Mouse (Mus musculus): ENCODE data around the gene Pah. TPM values are rescaled to one million over a fixed set of nuclear protein-coding genes. Genes with fewer than 3 reads are reported as not detected.

Pah gene
- polyA plus RNA-seq, 1 experiment from 2014 or later: not detected

DNA sequence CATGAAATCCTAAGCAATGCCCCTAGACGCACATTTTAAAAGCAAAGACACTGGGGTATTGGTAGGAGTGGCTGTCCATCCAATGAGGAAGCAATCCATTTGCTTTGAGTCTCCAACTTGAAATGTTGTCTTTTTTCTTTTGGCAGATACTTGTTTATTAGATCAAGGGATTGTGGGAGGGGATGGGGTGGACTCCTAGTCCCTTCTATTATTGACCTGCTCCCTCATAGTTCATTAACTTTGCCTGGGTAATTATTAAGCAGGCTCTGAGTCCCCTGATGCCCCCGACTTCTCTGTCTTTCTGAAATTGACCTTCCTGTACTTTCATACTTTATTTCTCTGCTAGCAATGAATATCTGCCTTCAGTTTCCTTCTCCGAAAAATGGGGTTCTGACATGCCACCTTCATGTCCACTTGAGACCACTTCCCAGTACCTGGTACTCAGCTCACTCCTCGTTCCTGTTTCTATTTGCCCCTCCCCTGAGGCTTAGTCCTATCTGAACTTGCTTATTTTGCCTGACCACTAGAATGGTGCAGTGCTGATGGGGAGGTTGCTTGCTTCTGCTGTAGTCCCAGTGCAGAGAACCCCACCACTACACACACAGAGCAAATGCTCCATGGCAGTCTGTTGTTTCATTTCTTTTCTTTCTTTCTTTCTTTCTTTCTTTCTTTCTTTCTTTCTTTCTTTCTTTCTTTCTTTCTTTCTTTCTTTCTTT, 1.0 kb upstream of the Pah start:
- ATAC-seq (ENCODE audit: low read depth) (no peak), DNase-seq (ENCODE audit: low spot score) (no peak)
- no peak overlapping the region for H3K4me2 ChIP-seq (ENCODE audit: low read depth, low read length)
- 74% methylated on average over 4 of the region's 4 CpGs for WGBS
- no peaks in the 10 kb centered on the region for H3K36me3 ChIP-seq (ENCODE audit: control insufficient read depth, insufficient read depth, low read length)
- H3K27me3 ChIP-seq (replicated peaks; ENCODE audit: control insufficient read depth, insufficient read depth, low read length): no peaks in the 10 kb centered on the region
- no peaks in the 10 kb centered on the region for H3K9me3 ChIP-seq (ENCODE audit: control insufficient read depth, low read length)
- no peak overlapping the region for H3K4me3 ChIP-seq (ENCODE audit: low read depth, low read length)
- H3K9ac ChIP-seq (ENCODE audit: low read depth, low read length): no peak overlapping the region
- no peaks in the 10 kb centered on the region for H3K4me1 ChIP-seq (ENCODE audit: control insufficient read depth, insufficient read depth, low read length)
- no peak overlapping the region for H3K27ac ChIP-seq (replicated peaks; ENCODE audit: low read depth, low read length)

DNA sequence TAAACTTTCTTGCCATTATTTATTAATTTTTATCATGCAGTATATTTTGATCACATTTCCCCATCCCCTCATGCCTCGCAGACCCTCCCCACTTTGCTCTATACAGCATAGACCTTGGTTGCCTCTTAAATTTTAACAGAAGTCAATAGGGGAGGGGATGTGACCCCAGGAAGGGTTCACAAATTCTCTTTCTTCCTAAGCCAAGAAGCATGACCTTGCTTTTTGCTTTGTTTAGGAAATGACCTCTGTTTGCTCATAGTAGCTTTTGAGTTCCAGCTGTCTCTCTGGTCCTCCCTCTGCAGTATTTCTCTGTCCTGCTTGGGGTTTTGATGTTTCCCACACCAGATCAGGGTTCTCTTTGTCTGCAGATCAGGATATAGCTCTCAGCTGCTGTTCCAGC, 12.6 kb downstream of the Pah start:
- no peak overlapping the region for H3K9ac ChIP-seq (ENCODE audit: low read depth, low read length)
- H3K36me3 ChIP-seq (ENCODE audit: control insufficient read depth, insufficient read depth, low read length): no peaks in the 10 kb centered on the region
- no peaks in the 10 kb centered on the region for H3K4me1 ChIP-seq (ENCODE audit: control insufficient read depth, insufficient read depth, low read length)
- DNase-seq (ENCODE audit: low spot score) (no peak), ATAC-seq (ENCODE audit: low read depth) (no peak)
- H3K27me3 ChIP-seq (replicated peaks; ENCODE audit: control insufficient read depth, insufficient read depth, low read length): no peaks in the 10 kb centered on the region
- no peak overlapping the region for H3K4me3 ChIP-seq (ENCODE audit: low read depth, low read length)
- no peaks in the 10 kb centered on the region for H3K9me3 ChIP-seq (ENCODE audit: control insufficient read depth, low read length)
- H3K27ac ChIP-seq (replicated peaks; ENCODE audit: low read depth, low read length): no peak overlapping the region
- no peak overlapping the region for H3K4me2 ChIP-seq (ENCODE audit: low read depth, low read length)
- WGBS: 82% methylated on average over 1 of the region's 1 CpGs

DNA sequence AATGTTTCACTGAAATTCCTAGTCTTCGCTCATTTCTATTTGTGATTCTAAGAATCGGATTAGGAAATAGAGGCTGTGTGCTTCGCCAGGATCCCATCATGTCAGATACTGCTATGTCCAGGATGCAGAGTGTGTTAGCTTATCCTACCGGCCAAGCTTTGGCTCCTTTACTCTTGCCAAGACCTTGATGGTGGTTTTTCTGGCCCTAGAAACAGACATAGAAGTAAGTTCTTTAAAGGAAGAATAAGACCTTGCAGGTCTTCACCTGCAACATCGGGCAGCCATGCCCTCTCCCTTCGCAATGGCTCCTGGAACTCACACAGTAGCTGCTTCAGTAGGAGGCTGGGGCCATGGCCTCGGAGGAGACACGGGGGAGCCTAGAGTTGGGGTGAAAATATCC, 24.2 kb downstream of the Pah start:
- Histone ChIP-seq H3K4me1 (ENCODE audit: control insufficient read depth, insufficient read depth, low read length) (no peaks in the 10 kb centered on the region), H3K4me2 (ENCODE audit: low read depth, low read length) (no peak overlapping the region), H3K9ac (ENCODE audit: low read depth, low read length) (no peak overlapping the region), H3K27ac (replicated peaks; ENCODE audit: low read depth, low read length) (no peak overlapping the region), H3K4me3 (ENCODE audit: low read depth, low read length) (no peak overlapping the region), H3K9me3 (ENCODE audit: control insufficient read depth, low read length) (no peaks in the 10 kb centered on the region), H3K27me3 (replicated peaks; ENCODE audit: control insufficient read depth, insufficient read depth, low read length) (no peaks in the 10 kb centered on the region), H3K36me3 (ENCODE audit: control insufficient read depth, insufficient read depth, low read length) (no peaks in the 10 kb centered on the region)
- 88% methylated on average over 8 of the region's 8 CpGs for WGBS
- DNase-seq (ENCODE audit: low spot score): no peak
- no peak for ATAC-seq (ENCODE audit: low read depth)

DNA sequence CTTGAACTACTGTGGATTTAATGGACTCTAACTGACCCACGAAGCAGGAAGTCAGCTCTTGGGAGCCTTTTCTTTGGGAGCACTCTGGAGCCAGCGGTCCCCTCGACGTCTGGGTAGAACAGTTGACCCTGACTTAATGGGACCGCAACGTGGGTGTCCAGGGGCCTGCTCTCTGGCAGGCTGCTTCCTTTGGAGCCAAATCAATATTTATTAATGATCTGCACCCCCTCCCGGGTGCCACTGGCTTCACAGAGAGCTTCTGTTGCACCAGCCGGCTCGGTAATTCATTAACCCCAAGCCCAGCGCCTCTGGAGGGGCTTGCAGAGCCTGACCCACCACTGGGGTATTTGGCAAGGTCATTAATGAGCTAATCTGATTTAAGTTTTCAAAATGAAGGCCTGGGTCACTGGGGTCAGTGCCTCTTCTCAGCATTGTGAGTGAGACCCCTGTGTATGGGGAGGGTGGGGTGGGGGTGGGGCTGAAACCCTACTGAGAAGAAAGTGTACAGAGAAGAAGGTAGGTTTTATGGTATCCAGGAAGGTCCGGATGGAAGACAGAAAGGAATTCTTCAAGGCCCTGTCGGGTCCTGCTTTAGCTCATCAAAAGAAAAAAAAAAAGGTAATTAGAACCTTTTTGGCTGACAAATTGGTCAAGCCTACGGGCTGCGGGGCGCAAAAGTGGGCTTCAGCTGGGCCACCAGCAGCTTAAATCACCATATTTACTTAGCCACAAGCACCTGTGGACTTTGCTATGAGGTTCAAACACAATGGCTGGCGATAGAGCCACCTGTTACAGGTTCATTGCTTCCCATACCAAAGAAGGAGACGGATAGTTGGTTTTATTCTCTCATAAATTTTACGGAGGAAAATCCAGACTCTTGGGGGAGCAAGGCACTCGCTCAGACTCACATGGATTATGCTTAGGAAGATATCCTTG, 25.0 kb downstream of the Pah start:
- Histone ChIP-seq H3K9me3 (ENCODE audit: control insufficient read depth, low read length) (no peaks in the 10 kb centered on the region), H3K4me3 (ENCODE audit: low read depth, low read length) (no peak overlapping the region), H3K9ac (ENCODE audit: low read depth, low read length) (no peak overlapping the region), H3K4me1 (ENCODE audit: control insufficient read depth, insufficient read depth, low read length) (no peaks in the 10 kb centered on the region), H3K36me3 (ENCODE audit: control insufficient read depth, insufficient read depth, low read length) (no peaks in the 10 kb centered on the region), H3K27me3 (replicated peaks; ENCODE audit: control insufficient read depth, insufficient read depth, low read length) (no peaks in the 10 kb centered on the region), H3K4me2 (ENCODE audit: low read depth, low read length) (no peak overlapping the region), H3K27ac (replicated peaks; ENCODE audit: low read depth, low read length) (no peak overlapping the region)
- DNase-seq (ENCODE audit: low spot score) (peak; percentile 20), ATAC-seq (ENCODE audit: low read depth) (no peak)
- 58% methylated on average over 19 of the region's 19 CpGs for WGBS

DNA sequence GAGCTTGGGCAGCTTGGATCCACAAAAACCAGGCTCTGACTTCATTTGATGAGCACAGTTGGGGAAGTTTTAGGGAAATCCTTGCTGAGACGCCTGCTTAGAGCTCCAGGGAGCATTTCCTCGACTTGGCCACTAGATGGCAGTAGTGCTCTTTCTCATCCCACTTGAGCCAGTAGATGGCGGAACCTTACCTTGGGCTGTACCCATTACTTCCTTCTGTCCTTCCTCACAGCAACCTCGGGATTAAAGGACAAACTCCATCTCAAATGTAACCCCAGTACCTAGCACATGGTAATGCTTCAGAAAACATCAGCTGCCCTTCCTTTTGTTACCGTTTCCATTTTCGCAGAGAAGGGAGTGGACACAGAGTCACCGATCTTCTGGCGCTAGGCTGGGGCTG, 31.1 kb downstream of the Pah start:
- Histone ChIP-seq H3K4me3 (ENCODE audit: low read depth, low read length) (0 out of 2 replicates have a peak overlapping the region, but pooled peaks have one; percentile 5), H3K36me3 (ENCODE audit: control insufficient read depth, insufficient read depth, low read length) (no peaks in the 10 kb centered on the region), H3K9ac (ENCODE audit: low read depth, low read length) (no peak overlapping the region), H3K27me3 (replicated peaks; ENCODE audit: control insufficient read depth, insufficient read depth, low read length) (no peaks in the 10 kb centered on the region), H3K27ac (replicated peaks; ENCODE audit: low read depth, low read length) (no peak overlapping the region), H3K4me2 (ENCODE audit: low read depth, low read length) (no peak overlapping the region), H3K4me1 (ENCODE audit: control insufficient read depth, insufficient read depth, low read length) (no peaks in the 10 kb centered on the region), H3K9me3 (ENCODE audit: control insufficient read depth, low read length) (no peaks in the 10 kb centered on the region)
- 32% methylated on average over 8 of the region's 8 CpGs for WGBS
- ATAC-seq (ENCODE audit: low read depth): peak; percentile 60
- DNase-seq (ENCODE audit: low spot score): peak; percentile 70

DNA sequence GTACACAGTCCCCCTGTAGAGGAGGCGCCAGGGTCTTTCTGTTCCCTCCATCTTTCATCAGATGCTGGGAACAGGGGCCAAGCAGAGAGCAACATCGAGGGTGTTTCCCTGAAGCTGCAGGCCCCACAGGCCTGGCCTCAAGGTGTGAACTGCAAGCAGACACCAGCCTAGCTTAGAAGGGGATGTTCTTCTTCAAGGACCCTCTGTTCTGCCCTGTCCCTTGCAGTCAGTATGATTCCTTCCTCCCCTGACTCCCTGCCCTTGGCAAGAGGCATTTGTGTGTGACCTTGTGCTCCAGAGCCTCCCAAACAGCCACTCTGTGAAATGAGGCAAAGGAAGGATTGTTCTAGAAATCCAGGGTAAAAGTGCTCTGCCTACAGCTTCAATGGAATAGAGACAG, 34.8 kb downstream of the Pah start:
- no peaks in the 10 kb centered on the region for H3K27me3 ChIP-seq (replicated peaks; ENCODE audit: control insufficient read depth, insufficient read depth, low read length)
- 56% methylated on average over 2 of the region's 2 CpGs for WGBS
- no peak for ATAC-seq (ENCODE audit: low read depth)

DNA sequence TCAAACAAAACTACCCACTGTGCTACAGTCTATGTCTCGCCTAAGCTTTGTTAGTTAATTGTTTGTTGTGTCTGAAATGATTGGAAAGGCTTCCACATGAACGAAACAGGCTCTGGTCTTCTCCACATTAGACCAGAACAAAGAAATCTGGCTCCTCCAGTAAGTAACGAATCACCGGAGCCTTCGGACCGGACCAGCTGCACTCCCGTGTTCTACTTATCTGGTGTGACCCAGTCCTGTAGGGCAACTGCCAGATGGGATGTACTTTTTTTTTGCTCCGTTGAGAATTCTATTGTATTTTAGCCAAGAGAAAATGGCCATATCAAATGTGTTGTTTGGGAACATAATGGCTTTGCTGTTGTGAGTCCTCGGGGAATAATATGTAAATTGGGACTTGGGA, 42.2 kb downstream of the Pah start:
- ATAC-seq (ENCODE audit: low read depth) (no peak), DNase-seq (ENCODE audit: low spot score) (no peak)
- WGBS: 73% methylated on average over 9 of the region's 9 CpGs
- no peaks in the 10 kb centered on the region for H3K4me1 ChIP-seq (ENCODE audit: control insufficient read depth, insufficient read depth, low read length)
- no peak overlapping the region for H3K4me2 ChIP-seq (ENCODE audit: low read depth, low read length)
- H3K27ac ChIP-seq (replicated peaks; ENCODE audit: low read depth, low read length): no peak overlapping the region
- no peak overlapping the region for H3K4me3 ChIP-seq (ENCODE audit: low read depth, low read length)
- no peak overlapping the region for H3K9ac ChIP-seq (ENCODE audit: low read depth, low read length)
- no peaks in the 10 kb centered on the region for H3K27me3 ChIP-seq (replicated peaks; ENCODE audit: control insufficient read depth, insufficient read depth, low read length)
- H3K36me3 ChIP-seq (ENCODE audit: control insufficient read depth, insufficient read depth, low read length): no peaks in the 10 kb centered on the region
- no peaks in the 10 kb centered on the region for H3K9me3 ChIP-seq (ENCODE audit: control insufficient read depth, low read length)

More for the DNA sequence above, 34.8 kb downstream of the Pah start:
- Histone ChIP-seq H3K27ac (replicated peaks; ENCODE audit: low read depth, low read length) (no peak overlapping the region), H3K9ac (ENCODE audit: low read depth, low read length) (no peak overlapping the region), H3K4me3 (ENCODE audit: low read depth, low read length) (no peak overlapping the region), H3K4me2 (ENCODE audit: low read depth, low read length) (no peak overlapping the region), H3K4me1 (ENCODE audit: control insufficient read depth, insufficient read depth, low read length) (no peaks in the 10 kb centered on the region), H3K9me3 (ENCODE audit: control insufficient read depth, low read length) (no peaks in the 10 kb centered on the region), H3K36me3 (ENCODE audit: control insufficient read depth, insufficient read depth, low read length) (no peaks in the 10 kb centered on the region)
- no peak for DNase-seq (ENCODE audit: low spot score)

DNA sequence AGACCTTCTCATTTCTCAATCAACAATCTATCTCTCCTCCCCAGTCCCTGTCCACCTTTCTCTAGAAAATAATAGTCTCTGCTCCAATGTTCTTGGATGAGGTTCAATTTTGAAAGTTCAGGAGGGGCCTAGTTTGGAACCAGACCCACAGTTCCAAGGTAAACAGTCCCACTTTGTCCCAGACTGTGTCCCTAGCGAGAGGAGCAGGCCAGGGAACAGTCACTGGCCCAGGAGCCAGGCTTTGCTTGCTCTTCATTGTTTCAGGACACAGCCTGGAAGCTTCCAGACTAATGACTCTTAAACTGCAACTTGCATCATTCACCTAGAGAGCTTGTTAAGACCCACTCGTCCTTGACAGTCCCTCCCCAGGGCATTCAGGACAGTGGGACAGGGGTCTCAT, 44.1 kb downstream of the Pah start:
- no peaks in the 10 kb centered on the region for H3K4me1 ChIP-seq (ENCODE audit: control insufficient read depth, insufficient read depth, low read length)
- H3K36me3 ChIP-seq (ENCODE audit: control insufficient read depth, insufficient read depth, low read length): no peaks in the 10 kb centered on the region
- H3K4me2 ChIP-seq (ENCODE audit: low read depth, low read length): no peak overlapping the region
- no peaks in the 10 kb centered on the region for H3K9me3 ChIP-seq (ENCODE audit: control insufficient read depth, low read length)
- H3K27me3 ChIP-seq (replicated peaks; ENCODE audit: control insufficient read depth, insufficient read depth, low read length): no peaks in the 10 kb centered on the region
- no peak overlapping the region for H3K27ac ChIP-seq (replicated peaks; ENCODE audit: low read depth, low read length)
- no peak overlapping the region for H3K4me3 ChIP-seq (ENCODE audit: low read depth, low read length)
- DNase-seq (ENCODE audit: low spot score) (no peak), ATAC-seq (ENCODE audit: low read depth) (no peak)
- WGBS: 50% methylated on average over 2 of the region's 2 CpGs
- H3K9ac ChIP-seq (ENCODE audit: low read depth, low read length): no peak overlapping the region
